Mouse (Mus musculus) G1E (cell line): ENCODE measurements around the gene Creb3l1.

Experiments
- CTCF ChIP-seq: IDR thresholded peaks from 2 replicates; pipeline ENCODE4 v1.5.1; 2012; ENCODE audit warnings: low read depth, low read length, inconsistent platforms, mixed read lengths
- GATA1 ChIP-seq: IDR thresholded peaks from 2 replicates; pipeline ENCODE4 v1.6.1; 2012; ENCODE audit warnings: borderline replicate concordance, low read length, inconsistent platforms, mixed read lengths
- GATA2 ChIP-seq: IDR thresholded peaks from 2 replicates; pipeline ENCODE4 v1.6.1; 2012; ENCODE audit warnings: low read depth, low read length, inconsistent platforms, borderline replicate concordance
- POLR2AphosphoS5 ChIP-seq: IDR thresholded peaks from 2 replicates; pipeline ENCODE4 v1.6.1; 2012; ENCODE audit warnings: low read depth, low read length, inconsistent platforms; ENCODE audit not compliant: insufficient replicate concordance
- TAL1 ChIP-seq: conservative IDR thresholded peaks from 2 replicates; pipeline ENCODE4 v1.6.1; 2012; ENCODE audit warnings: low read depth, low read length, inconsistent platforms, mixed read lengths

DNA sequence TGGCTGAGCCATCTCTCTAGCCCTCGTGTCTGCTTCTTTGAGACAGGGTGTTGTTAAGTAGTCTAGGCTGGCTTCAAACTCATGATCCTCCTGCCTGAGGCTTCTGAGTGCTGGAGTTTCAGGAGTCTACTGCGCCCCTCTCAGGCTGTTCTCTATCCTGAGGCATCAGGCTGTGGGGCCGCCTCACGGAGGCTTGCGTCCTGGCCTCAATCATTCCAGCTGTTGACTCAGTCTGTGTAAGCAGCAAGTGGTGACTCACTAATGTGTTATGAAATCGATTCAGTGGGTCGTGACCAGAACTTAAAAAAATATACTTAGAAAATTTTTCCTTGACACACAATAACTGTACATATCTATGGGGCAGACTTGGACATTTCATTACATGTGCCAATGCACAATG is 19.7 kb downstream of the Creb3l1 start:
- TF ChIP-seq CTCF (no peak), GATA1 (no peak), TAL1 (no peak), POLR2AphosphoS5 (no peak), GATA2 (no peak)
